Mouse (Mus musculus) left cerebral cortex, adult 2 months (tissue): ENCODE data around the gene Lrmda. TPM values are rescaled to one million over a fixed set of nuclear protein-coding genes. Genes with fewer than 3 reads are reported as not detected.

Experiments used
- DNase-seq, 2 experiments: peaks; one replicate each; pipeline ENCODE4 v3.0.0; 2021 to 2022; ENCODE audit warnings: low spot score in 2 of 2, mixed read lengths in 1 of 2; ENCODE audit errors: extremely low spot score in 1 of 2
- H3K27ac ChIP-seq: fragments of 200-600 bp; 2 replicates; pipeline ENCODE4 v1.8.1; 2022
- H3K4me3 ChIP-seq: fragments of 200-600 bp; 2 replicates; pipeline ENCODE4 v1.8.1; 2022
- CTCF ChIP-seq: fragments of 200-600 bp; IDR thresholded peaks from 2 replicates; pipeline ENCODE4 v1.8.1; 2022; ENCODE audit warnings: antibody characterized with exemption, mild to moderate bottlenecking, moderate library complexity
- intact Hi-C: fragments of 180-260 bp; cut with DNase I; formaldehyde crosslinking; loops from one replicate; pipeline ENCODE4 v1.15.1; 2025
- total RNA-seq, 2 experiments: library from RNA; stranded (reverse); gene quantifications; 2 replicates each; pipeline ENCODE4 v1.2.3; 2021

Gene Lrmda
- total RNA-seq, 2 experiments from 2014 or later: 0.87 to 0.97 TPM

DNA sequence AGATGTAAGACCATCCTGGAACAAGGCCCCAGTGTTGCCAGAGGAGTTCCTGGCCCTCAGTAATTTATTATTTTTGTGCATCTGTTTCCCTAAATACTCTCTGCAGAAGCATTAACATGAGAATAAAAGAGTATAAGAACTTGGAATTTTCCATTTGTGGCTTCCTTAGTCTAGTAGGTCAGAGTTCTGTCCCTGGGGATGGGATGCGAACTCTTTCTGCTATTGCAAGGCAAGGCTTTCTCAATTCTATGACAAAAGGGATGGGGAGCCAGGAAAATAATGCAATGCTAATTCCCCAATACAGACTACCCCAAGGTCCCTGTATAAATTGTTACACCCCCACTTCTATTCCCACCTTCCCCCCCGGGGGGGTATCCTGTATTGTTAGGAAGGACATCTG, 829.6 kb downstream of the Lrmda start:
- TF ChIP-seq CTCF: no peak
- H3K4me3 ChIP-seq: no peak overlapping the region
- H3K27ac ChIP-seq: no peak overlapping the region
- intact Hi-C loops: no loop called here
- DNase-seq: no peak

DNA sequence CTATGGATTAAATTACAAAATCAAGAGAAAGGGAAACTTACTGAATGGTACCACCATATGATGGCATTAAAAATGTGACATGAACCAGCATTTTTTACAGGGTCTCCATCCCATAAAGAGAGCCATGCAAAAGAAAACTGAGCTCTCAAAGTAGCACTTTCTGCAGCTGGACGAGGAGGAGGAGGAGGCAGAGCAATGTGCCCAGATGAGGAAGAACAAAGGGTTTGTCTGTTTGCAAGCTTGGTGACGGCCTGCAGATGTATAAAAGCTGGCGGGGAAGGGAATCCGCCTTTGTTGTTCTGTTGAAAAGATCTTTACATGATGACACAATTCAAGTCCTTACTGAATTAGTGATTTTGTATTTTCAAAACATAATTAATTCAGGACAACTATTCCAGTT, 841.1 kb downstream of the Lrmda start:
- Histone ChIP-seq H3K4me3 (no peak overlapping the region), H3K27ac (no peak overlapping the region)
- DNase-seq: peak in 1 of 2 experiments; percentile 8
- intact Hi-C loops: loop anchor here (10.0 kb wide), 1 partner anchor 56 kb away; no protein-coding TSS in a partner anchor
- TF ChIP-seq CTCF: no peak

GRCm38 (mm10) chr14:22864132-22864531, 844.6 kb downstream of the Lrmda start:
- TF ChIP-seq CTCF: no peak
- Histone ChIP-seq H3K27ac (no peak overlapping the region), H3K4me3 (no peak overlapping the region)
- intact Hi-C loops: loop anchor here (10.0 kb wide), 1 partner anchor 59 kb away; no protein-coding TSS in a partner anchor
- DNase-seq: no peak

- Histone ChIP-seq H3K4me3 (no peak overlapping the region), H3K27ac (no peak overlapping the region)
- intact Hi-C loops: no loop called here
- TF ChIP-seq CTCF: no peak
- DNase-seq: no peak
Measured at GRCm38 (mm10) chr14:22874584-22874983, 855.1 kb downstream of the Lrmda start.

DNA sequence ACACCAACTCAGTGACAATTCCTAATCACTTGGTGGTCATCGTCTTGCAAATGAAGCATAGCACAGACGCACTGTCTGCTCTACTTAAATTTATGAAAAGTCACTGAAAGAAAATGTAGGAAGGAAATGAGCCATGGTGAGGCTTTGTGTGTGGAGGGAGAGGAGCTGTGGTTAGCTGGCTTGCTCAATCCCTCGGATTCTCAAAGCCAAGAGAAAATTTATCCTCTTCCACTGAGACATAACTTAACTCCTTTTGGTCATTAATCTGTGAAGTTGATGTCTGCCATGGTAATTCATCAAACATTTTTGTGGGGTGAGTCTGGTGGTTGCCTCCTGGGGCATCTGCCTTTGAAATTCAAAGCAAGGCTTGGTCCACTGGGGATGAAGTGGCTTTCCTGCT, 867.7 kb downstream of the Lrmda start:
- Histone ChIP-seq H3K4me3 (no peak overlapping the region), H3K27ac (no peak overlapping the region)
- no peak for DNase-seq
- intact Hi-C loops: no loop called here
- no peak for TF ChIP-seq CTCF

- intact Hi-C loops: no loop called here
Measured at GRCm38 (mm10) chr14:22899312-22899711, 879.8 kb downstream of the Lrmda start.

GRCm38 (mm10) chr14:22902116-22902515, 882.6 kb downstream of the Lrmda start:
- no peak overlapping the region for H3K27ac ChIP-seq
- no peak for TF ChIP-seq CTCF
- DNase-seq: no peak
- intact Hi-C loops: no loop called here
- H3K4me3 ChIP-seq: no peak overlapping the region

More at GRCm38 (mm10) chr14:22899312-22899711, 879.8 kb downstream of the Lrmda start:
- TF ChIP-seq CTCF: no peak
- DNase-seq: no peak
- H3K4me3 ChIP-seq: no peak overlapping the region
- H3K27ac ChIP-seq: no peak overlapping the region

GRCm38 (mm10) chr14:22902914-22903313, 883.4 kb downstream of the Lrmda start:
- no peak for DNase-seq
- no peak for TF ChIP-seq CTCF
- intact Hi-C loops: no loop called here

DNA sequence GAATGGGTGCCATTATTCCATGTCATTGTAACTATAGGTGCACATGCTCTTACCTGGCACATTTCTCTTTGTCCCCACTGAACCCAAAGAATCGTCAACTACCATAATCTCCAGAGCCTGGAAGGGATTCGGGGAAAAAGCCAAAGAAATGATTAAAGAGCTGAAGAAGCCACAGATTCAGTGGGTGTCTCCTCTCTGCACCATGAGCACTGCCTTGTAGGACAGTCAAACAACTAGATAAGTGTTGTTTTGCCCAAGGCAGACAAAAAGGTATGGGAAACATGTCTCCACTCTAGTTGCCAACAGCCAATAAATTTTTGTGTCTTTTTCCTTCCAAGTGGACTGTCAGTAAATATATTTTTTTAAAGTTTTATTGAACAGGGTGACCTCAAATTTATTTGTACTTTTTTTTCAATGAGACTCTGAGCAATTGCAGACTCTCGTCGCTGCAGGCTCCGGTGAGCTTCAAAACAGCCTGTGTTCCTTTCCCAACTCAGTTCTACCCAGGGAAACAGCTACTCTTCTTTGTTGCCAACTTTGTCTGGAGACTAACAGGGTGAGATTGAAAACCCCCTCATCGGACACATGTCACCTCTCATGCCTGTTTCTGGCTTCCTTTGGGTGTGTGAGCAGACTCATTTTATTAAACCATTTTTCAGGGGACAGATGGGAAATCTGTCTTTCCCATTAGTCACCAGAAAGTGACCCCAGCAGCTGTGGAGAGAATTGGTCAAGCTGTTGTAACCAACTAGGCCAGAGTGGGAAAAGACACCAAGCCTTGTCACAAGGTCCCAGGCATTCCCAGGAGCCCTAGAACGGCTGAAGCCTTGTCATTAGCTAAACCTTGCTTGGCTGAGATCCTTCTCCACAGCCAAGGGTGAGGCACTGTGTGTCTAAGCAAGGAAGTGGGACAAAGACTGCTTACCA, 886.5 kb downstream of the Lrmda start:
- DNase-seq: no peak
- Histone ChIP-seq H3K27ac (peak overlapping the region; percentile 6; the same call in 1 of the 2 replicates), H3K4me3 (no peak overlapping the region)
- intact Hi-C loops: no loop called here
- TF ChIP-seq CTCF: no peak

More at GRCm38 (mm10) chr14:22902914-22903313, 883.4 kb downstream of the Lrmda start:
- no peak overlapping the region for H3K4me3 ChIP-seq
- no peak overlapping the region for H3K27ac ChIP-seq

GRCm38 (mm10) chr14:22906716-22907115, 887.2 kb downstream of the Lrmda start:
- Histone ChIP-seq H3K27ac (peak overlapping the region; percentile 6; the same call in 1 of the 2 replicates), H3K4me3 (no peak overlapping the region)
- intact Hi-C loops: no loop called here
- no peak for TF ChIP-seq CTCF
- DNase-seq: peak; percentile 10 to 16

DNA sequence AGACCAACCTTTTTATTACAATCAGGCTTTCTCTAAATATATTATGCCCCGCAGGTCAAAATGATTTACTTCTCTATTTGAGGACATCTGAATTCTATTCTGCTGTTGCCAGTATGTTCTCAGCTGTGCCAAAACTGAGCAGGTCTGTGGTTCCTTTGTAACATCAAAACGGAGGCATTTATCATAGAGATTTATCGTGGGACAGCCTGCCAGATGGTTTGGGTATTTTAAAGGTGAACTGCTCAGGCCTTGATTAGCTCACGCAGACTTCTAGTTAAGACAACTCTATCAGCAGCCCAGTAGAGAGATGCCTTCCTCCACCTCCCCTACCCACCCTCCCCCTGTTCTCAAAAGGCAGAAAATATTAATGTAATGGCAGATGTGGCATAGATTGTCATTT, 887.7 kb downstream of the Lrmda start:
- no peak overlapping the region for H3K4me3 ChIP-seq
- TF ChIP-seq CTCF: no peak
- intact Hi-C loops: no loop called here
- H3K27ac ChIP-seq: peak overlapping the region; percentile 32; the same call in 1 of the 2 replicates
- DNase-seq: no peak

DNA sequence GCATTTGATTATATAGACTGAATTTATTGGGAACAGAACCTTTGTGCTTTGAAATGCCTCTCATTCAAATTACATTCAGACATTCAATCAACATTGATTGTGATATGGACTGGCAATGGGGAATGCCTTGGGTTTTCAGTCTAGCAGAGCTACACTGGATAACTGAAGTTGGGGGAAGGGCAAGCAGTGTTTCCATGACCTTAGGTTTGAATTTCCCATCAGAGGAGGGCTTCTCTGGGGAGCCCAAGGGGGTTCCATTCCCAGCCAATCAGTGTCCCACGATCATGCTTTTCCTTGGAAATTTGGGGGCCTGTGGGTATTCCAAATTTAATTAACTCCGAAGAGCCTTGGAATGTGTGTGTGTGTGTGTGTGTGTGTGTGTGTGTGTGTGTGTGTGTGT, 888.5 kb downstream of the Lrmda start:
- H3K27ac ChIP-seq: no peak overlapping the region
- intact Hi-C loops: no loop called here
- no peak for DNase-seq
- no peak overlapping the region for H3K4me3 ChIP-seq
- TF ChIP-seq CTCF: no peak
